Mouse (Mus musculus) c-Kit-positive CD71-positive TER-119-negative erythroid progenitor cells, embryonic 14.5 days (primary cell): ENCODE results near the gene Fgd6.
A peak's percentile ranks its signal among the peaks of the same experiment; 100 is the strongest.

ENCODE experiments used
- DNase-seq: peaks from one replicate; pipeline ENCODE4 v3.0.0-alpha.2; 2013; ENCODE audit warnings: low read depth

Gene Fgd6

DNA sequence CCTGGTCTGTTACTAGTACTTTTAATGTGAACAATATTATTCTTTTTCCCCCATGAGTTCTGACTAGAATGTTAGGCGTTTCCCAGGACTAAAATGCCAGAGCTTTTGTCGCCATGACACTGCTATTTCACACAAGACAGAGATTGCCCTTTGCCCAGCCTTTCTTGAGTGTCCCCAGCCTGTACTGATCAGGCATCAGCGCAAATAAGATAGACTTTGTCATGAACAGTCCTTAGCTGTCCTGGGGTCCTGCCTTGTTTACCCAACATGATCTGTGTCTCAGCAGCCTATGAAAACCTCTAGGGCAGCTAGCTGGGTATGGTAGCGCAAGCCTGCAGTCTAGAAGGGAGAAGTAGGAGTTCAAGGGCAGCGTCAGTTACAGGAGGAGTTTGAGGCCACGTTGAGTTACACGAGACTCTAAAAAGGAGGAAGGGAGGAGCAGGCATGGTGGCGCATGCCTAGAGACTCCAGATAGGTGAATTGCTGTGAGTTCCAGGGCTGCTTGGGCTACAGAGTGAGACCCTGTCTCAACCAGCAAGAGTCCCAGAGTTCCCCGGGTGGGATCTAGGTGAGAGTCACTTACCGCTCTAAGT, 103.2 kb downstream of the Fgd6 start:
- no peak for DNase-seq

DNA sequence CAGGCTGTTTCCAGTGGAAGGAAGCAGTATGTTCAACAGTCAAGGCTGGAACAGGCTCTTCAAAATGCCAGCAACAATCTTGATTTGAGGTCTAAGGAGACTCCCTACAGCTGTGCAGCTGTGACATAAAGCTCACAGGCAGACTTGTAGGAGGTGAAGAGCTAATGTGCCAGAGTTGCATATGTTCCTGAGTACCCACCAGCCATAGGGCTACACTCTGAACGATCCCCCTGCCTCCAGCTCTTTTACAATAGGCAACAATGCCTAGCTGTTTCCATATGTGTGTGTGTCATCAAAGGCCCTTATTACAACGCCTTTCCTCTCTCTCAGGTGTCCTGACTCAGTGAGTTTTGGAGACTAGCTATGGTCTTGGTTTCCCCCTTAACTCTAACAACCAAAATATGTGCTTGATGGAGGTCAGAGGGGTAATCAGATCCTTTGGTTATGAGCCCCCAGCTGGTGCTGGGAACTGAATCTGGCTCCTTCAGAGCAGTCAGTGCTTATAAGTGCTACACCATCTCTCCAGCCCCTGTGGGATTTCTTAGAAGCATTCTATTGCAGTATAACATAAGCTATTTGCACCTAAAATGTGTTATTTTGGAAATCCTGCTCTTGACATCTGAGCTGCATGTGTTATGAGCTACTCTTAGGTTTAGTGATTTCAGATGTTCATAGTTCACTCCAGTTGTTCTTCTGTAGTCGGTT, 104.6 kb downstream of the Fgd6 start:
- DNase-seq: no peak

DNA sequence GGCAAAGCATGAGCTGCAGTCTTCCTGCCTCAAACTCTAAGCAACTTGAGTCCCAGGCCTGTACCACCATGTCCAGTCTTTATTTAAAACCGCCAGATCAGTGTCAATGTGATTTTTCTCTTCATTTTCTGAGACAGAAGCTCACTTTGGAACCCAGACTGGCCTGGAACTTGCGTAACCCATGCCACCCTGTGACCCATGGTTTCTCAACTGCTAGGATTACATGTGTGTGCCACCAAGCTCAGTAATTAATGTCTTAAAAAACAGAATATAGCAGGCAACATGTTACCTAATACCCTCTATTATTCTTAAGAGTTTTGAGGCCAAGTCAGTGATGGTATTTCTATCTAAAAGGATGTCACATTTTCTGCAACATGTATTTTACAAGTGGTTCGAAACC, 106.6 kb downstream of the Fgd6 start:
- DNase-seq: no peak

DNA sequence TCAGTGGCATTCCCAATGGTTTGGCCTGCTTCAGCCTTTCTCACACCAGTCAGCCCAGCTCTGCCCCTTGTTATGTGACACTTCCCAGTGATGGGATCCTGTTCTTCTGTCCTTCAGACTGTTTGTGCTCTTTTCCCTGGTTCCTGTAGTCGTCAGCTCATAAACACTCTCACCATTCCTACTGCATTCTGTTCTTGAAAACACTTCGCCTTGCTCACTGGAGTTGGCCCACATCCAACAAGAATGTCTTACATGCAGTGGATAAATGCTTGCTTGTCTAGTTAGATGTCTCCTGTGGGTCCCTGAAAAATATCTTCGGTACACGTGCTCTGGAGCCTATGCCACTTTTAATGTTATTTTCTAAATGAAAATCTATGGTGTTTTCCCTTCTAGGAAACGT, 108.8 kb downstream of the Fgd6 start:
- no peak for DNase-seq

DNA sequence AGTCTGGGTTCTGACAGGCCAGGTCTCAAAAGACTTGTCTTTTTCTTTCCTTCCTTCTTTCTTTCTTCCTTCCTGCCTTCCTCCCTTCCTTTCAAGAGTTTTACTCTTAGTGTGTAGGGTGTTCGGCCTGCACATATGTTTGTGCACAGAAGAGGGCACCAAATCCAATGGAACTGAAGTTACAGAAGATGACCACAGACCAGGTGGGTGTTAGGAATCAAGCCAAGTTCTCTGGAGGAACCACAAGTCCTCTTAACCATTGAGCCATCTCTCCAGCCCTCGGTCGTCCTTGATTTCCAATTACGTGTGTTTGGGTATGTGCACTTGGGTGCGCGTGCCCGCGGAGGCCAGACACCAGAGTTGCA, 111.6 kb downstream of the Fgd6 start:
- peak; percentile 31 for DNase-seq

DNA sequence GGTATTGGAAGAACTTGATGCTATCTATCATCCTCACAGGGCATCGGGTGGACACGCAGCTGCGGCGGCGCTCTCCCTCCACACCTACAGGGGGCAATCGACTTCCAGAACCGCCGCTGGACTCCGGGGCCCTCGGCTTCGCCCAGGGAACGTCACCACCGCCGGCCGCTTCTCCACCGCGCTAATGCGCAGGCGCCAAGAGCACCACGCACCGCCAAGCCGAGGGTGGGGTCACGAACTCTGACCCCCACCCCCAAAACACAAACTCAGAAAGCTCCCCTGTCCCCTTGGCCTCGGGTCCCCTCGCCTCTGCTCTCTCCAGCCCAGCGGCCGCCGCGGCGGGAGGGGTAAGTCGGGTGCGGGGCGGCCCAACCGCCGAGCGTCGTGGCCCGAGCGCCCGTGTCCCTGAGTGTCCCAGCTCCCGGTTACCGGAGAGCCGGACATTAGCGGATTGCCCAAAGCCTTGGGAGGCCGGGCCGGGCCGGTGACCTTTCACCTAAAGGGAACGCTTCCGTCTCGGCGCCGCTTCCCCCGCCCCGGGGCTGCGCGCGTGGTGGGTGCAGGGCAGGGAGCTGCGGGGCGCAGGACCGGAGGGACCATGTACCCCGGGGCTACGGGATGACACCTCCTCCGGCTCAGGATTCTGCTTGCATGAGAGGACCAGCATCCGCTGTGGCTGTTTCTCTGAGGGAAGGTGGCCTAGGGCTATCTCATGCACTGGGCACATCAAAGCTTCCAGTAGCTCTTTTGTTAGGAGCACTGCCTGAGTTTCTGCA, 112.1 kb downstream of the Fgd6 start, which contains the start of gene Nr2c1:
Nr2c1 (plus strand) TSS at position 268 of the 776 bp plus-strand sequence.
- DNase-seq: peak; percentile 49

DNA sequence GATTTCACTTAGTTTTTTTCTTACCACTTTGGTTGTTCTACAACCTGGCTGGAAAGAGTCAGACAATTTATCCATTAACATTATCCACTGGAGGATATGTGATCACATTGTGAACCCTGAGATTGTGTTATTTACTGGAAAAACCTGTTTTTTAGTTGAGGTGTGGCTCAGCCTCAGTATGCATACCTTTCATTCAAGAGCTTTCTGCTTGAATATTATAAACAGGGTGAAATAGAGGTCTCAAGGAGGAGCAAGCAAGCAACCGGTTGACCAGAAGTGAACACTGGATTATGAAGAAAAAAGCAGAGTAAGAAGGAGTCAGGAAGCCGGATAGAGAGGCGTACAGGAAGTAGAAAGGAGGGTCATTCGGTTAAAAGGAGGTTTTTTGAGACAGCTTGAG, 115.7 kb downstream of the Fgd6 start:
- DNase-seq: no peak

DNA sequence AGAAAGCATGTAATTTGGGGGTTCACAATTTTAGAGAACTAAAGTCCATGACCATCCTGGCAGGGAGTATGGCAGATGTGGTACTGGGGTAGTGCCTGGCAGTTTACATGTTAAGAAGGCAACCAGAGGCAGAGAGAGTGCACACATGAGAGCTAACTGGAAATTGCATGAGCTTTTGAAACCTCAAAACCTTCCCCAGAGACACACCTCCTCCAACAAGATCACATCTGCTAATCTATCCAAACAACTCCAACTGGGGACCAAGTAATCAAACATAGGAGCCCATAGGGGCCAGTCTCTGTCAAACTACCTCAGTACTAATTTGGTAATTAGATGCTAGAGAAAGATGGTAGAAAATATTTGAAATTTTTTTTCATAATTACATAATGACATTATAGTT, 118.0 kb downstream of the Fgd6 start:
- DNase-seq: no peak

DNA sequence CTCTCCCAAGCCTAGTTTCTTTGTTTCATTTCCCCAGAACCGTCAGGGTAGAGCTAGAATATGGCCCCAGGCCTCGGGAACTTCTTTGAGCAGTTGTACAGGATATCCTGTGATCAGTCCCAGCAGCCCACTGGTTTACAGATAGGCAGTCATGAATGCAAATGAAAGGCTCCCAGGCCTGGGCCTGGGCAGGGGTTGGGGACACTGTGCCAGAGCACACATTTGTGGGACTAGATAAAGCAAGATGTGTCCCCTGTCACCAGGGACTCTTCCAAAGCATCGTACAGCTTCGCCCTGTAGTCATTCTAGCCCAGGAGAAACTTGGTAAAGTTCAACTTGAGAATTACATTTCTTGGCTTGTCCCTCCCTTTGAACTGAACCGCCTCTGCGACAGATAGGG, 123.2 kb downstream of the Fgd6 start:
- no peak for DNase-seq

DNA sequence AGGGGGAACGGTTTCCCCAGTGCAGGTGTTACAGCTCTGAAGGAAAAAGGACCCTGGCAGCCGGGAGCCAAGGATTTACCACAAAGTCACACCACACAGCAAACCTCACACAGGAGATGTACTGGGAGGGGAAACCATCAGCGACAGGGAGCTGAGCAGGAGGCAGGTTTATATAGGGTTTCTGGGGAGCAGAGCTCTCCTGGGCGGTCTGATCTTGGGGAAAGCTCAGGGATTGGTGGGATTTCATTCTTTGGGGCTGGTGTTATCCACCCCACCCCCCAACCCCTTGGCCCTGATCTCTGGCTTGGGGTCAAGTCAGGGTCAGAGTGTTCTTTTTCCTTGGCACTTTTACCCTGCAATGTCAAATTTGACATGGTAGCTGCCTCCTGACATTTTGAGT, 123.6 kb downstream of the Fgd6 start:
- no peak for DNase-seq

DNA sequence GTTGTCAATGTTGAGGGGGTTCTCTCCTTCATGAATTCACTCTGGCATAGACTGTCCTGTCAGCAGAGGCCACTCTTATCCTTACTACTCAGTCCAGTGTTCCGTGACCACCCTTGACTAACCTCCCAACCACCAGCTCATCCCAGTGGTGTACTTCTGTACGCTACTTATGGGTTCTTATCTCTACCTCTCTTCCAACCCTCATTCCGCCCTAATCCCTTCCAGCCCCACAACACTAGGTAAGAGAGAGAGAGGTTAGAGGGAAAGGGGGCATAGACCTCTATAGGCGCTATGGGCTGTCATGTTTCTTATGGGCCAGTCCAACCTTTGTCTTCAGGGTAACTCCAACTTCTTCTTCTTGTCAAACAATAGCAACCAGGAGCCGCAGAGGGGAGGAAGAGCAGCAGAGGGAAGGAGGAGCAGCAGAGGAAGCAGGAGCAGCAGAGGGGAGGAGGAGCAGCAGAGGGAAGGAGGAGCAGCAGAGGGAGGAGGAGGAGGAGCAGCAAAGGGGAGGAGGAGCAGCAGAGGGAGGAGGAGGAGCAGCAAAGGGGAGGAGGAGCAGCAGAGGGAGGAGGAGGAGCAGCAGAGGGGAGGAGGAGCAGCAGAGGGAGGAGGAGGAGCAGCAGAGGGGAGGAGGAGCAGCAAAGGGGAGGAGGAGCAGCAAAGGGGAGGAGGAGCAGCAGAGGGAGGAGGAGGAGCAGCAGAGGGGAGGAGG, 125.4 kb downstream of the Fgd6 start:
- DNase-seq: no peak

DNA sequence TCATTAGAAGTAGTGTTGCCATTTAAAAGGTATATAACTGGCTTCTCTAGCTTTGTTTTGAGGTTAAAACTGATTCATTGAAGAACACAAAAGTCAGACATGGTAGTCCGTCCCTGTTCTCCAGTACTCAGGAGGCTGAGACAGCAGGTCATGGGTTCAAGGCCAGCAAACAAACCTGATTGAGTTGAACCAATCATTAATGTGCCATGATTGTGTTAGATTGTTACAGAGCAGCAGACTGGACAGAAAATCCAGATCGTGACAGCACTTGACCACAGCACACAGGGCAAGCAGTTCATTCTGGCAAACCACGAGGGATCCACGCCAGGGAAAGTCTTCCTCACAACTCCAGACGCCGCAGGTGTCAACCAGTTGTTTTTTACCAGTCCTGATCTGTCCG, 126.2 kb downstream of the Fgd6 start:
- no peak for DNase-seq

DNA sequence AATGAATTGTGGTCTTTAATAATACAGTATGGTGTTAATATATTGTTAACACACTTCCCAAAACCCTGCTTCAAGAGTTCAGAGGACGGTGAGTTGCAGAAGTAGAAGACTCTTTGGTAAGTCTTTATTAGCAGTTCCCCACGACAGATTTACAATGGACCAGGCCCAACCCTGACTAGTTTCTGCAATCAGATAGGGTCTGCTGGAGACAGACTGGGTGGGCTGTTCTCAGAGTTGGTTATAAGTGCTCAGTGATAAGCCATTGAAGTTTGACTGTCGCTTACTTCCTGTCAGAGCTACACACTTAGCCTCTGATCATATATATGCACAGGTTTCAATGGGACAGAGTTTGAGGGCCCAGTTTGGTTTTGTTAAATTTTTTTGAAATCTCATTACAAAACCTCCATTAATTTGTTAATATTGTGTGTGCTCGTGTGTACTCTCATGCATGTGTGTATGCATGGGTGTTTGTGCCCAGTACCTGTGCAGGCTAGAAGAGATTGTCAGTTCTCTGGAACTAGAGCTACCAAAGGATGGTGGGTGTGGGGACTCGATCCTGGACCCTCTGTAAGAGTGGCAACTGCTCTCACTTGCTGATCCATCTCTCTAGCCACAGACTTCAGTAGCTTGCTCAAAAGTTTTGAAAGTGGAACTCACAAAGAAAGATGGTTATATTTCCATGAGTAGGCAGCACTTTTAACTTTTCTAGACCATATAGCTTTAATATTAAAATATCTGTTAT, 128.5 kb downstream of the Fgd6 start:
- peak; percentile 35 for DNase-seq

DNA sequence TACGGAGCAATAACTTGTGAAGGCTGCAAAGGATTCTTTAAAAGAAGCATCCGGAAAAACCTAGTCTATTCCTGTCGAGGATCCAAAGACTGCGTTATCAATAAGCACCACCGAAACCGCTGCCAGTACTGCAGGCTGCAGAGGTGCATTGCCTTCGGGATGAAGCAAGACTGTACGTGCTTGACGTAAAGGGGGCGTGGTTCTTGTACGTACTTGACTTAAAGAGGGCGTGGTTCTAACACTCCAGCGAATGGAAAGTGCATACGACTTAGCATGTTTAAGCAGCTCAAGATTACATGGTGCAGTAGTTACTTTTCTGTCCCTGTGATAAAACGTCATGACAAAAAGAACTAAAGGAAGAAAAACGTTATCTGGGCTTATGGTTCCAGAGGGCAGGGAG, 129.6 kb downstream of the Fgd6 start:
- no peak for DNase-seq

DNA sequence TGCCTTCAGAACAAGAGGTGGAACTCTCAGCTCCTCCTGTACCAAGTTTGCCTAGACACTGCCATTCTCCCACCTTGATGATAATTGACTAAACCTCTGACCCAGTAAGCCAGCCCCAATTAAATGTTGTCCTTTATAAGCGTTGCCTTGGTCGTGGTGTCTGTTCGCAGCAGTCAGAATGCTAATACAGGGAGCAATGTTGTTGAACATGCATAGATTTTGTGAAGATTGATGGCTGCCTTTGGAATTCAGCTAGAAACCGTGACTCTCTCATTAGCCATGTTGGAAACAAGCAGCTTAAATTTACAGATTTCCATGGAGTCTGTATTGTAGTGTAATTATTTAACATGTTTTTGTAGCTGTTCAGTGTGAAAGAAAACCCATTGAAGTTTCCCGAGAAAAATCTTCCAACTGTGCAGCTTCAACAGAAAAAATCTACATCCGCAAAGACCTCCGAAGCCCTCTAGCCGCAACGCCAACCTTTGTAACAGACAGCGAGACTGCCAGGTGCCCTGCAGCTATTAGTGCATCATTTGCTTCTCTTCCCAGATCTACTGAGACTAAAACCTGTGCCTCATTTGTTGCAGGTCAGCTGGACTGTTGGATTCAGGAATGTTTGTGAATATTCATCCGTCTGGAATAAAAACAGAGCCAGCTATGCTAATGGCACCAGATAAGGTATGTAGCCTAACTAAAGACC, 131.4 kb downstream of the Fgd6 start:
- no peak for DNase-seq

DNA sequence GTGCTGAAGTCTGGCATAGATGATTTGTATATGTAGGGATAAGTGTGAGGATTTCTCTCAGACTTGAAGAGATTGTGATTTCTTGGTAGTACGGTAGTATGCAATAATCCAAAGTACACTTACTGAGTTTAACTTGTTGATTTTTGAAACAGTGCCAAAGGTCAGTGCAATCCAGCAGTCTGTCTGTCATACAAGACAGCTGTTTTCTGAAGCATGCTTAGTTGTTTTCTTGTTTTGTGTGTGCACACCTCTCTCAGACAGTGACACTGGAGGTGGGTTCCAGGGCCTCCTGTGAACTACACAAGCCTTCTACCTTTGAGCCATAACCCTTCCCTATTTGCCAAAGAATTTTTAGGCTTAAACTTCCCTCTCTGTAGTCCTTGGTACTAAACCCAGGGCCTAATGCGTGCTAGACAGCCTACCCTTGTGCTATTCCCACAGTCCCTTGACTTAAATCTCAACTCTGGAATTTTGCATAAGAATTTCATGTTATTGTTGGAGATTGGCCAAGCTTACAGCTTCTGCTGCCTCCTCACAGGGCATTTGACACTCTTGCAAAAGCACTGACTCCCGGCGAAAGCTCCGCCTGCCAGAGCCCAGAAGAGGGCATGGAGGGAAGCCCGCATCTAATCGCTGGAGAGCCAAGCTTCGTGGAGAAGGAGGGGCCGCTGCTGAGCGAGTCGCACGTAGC, 135.8 kb downstream of the Fgd6 start:
- DNase-seq: no peak

DNA sequence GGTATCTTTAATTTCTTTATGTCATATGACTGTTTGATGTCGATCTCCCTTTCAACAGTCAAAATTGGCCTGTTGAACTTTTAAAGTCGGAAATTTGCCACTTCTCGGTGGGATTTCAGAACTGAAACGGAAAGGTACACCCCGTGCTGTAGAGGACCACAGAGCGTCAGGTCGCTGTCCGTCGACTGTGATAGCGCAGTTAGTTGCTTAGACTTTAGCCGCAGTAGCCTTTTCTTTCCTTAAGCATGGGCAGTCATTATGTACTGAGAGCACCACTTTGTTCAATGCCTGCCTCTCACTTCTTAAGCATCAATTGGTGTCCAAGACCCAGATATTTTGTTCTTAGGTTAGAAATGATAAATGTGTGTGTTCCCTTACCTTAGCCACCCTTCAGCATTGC, 136.3 kb downstream of the Fgd6 start:
- DNase-seq: no peak

DNA sequence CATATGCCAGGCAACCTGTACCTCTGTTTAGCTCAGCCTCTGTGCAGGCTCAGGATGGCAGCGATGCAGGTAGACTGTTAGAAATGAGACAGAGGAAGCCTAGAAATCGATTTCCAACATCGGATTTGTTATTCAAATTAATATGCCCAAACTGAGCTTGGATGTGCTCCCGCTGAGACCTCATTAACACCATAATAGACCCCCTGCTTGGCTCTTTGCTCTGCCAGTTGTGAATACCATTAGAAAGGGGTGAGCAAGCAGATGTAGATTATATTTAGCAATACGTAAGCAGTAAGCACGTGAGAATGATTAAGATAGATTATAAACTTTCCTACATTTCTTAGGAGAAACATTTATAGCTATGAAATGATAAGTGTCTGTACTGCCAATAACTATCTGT, 136.9 kb downstream of the Fgd6 start:
- no peak for DNase-seq

DNA sequence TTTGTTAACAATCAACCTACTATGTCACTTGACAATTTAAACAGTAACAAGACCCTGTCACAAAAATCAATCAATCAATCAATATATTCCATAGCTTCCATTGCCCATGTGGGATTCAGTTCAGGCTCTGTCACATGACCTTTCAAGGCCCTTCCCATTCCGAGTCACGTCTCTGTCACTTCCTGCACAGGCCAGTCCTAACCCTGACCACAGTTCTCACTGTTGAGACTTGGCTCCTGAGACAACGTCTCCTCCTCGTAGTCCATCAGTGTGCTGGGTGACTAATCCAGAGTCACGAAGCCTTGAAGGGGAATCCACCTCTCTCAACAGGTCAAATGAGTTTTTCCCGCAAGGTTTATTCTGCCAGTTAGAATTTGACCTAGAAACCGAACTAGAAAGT, 138.9 kb downstream of the Fgd6 start:
- DNase-seq: no peak

DNA sequence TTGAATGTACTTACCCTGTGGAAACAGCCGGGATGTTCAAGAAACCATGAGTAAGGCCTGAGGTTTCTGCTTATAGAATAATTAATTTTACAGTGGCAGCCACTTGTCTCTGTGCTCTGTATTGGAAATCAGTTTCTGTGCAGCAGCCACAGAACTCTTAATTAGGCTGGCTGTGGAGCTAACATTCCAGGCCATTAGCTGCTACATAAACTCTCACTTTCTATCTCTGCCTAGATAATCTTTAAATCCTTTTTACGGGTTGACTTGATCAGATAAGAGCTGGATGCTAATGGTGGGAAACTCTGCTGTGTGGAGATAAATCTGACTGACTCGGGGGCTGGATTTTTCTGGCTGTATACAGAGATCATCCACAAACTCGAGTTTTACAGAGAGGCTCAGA, 147.4 kb downstream of the Fgd6 start:
- no peak for DNase-seq
